Mouse (Mus musculus): Measurements from ENCODE around the gene Rbmx2. TPM values are rescaled to one million over a fixed set of nuclear protein-coding genes. Genes with fewer than 3 reads are reported as not detected.

Rbmx2 gene
- 1 to 10 TPM; 2.1 to 2.3 TPM for total RNA-seq (2021)
- long read RNA-seq, experiment 1, partial matches to known transcripts = 0 of 3 reads
- long read RNA-seq, experiment 1, other reads (novel, unspliced or antisense) = 0 of 3 reads
- long read RNA-seq, experiment 2, partial matches to known transcripts = 3 of 6 reads
- long read RNA-seq, experiment 2, other reads (novel, unspliced or antisense) = 1 of 6 reads

GRCm38 (mm10) chrX:48694864-48695371 lies at the start of gene Rbmx2:
Rbmx2 (plus strand) TSS chrX:48695004.
- DNase-seq (ENCODE audit: low spot score in 2 of 2) = peak; percentile 77 to 82

GRCm38 (mm10) chrX:48666807-48667206 lies 28.0 kb upstream of the Rbmx2 start:
- DNase-seq (ENCODE audit: low spot score in 2 of 2) = no peak

- DNase-seq (ENCODE audit: low spot score in 2 of 2) = no peak
Measured at GRCm38 (mm10) chrX:48669588-48669987, 25.2 kb upstream of the Rbmx2 start.

GRCm38 (mm10) chrX:48671714-48672113 lies 23.1 kb upstream of the Rbmx2 start:
- no peak for DNase-seq (ENCODE audit: low spot score in 2 of 2)

GRCm38 (mm10) chrX:48674171-48674570 lies 20.6 kb upstream of the Rbmx2 start, which contains the start of gene Gpr119:
Gpr119 (minus strand) TSS chrX:48674478.
- peak; percentile 25 to 48 for DNase-seq (ENCODE audit: low spot score in 2 of 2)

- DNase-seq (ENCODE audit: low spot score in 2 of 2) = peak in 1 of 2 experiments; percentile 21
Measured at GRCm38 (mm10) chrX:48683451-48683850, 11.4 kb upstream of the Rbmx2 start.

GRCm38 (mm10) chrX:48683857-48684256 lies 10.9 kb upstream of the Rbmx2 start:
- no peak for DNase-seq (ENCODE audit: low spot score in 2 of 2)

GRCm38 (mm10) chrX:48694460-48694859 lies 344 bp upstream of the Rbmx2 start:
- no peak for DNase-seq (ENCODE audit: low spot score in 2 of 2)

GRCm38 (mm10) chrX:48709701-48710100 lies 14.9 kb downstream of the Rbmx2 start:
- DNase-seq (ENCODE audit: low spot score in 2 of 2) = no peak

GRCm38 (mm10) chrX:48712846-48713245 lies 18.0 kb downstream of the Rbmx2 start:
- DNase-seq (ENCODE audit: low spot score in 2 of 2) = no peak

- no peak for DNase-seq (ENCODE audit: low spot score in 2 of 2)
Measured at GRCm38 (mm10) chrX:48754710-48755283, 60.0 kb downstream of the Rbmx2 start.

Other genes with a start within 250 kb of the Rbmx2 start
- gene Elf4, start 231.9 kb upstream of the Rbmx2 start, total RNA-seq (2021) = 10 to 100 TPM in 1 of 2 experiments, 1 to 10 TPM in 1; 9.9 to 14.6 TPM
- 100 to 1,000 TPM; 142 to 233 TPM for gene Aifm1, start 181.4 kb upstream of the Rbmx2 start, total RNA-seq (2021)
- 10 to 100 TPM in 1 of 2 experiments, 1 to 10 TPM in 1; 8.2 to 47.1 TPM for gene Rab33a, start 175.7 kb upstream of the Rbmx2 start, total RNA-seq (2021)
- gene Zfp280c, start 100.5 kb upstream of the Rbmx2 start, total RNA-seq (2021) = 10 to 100 TPM in 1 of 2 experiments, 1 to 10 TPM in 1; 7.9 to 10.3 TPM
- gene Slc25a14, start 71.6 kb upstream of the Rbmx2 start, total RNA-seq (2021) = 10 to 100 TPM; 10.1 to 13.0 TPM
- gene Gpr119, start 20.5 kb upstream of the Rbmx2 start, total RNA-seq (2021) = not detected
- gene Gm595, start 182.7 kb downstream of the Rbmx2 start, total RNA-seq (2021) = not detected